Mouse (Mus musculus): ENCODE measurements around the gene Tanc1.

GRCm38 (mm10) chr2:59611831-59612732 lies at the start of gene Tanc1:
- no peak for TF ChIP-seq CTCF (IDR thresholded peaks at IDR 0.05; ENCODE audit: borderline replicate concordance, extremely low read depth, insufficient read depth, insufficient read length)
- peak; percentile 62; the same call in 1 of the 2 replicates for TF ChIP-seq POLR2A (IDR thresholded peaks at IDR 0.05; ENCODE audit: borderline replicate concordance, extremely low read depth, insufficient read depth, insufficient read length, poor library complexity, severe bottlenecking)

Data from brain, embryonic 14.5 days (tissue).